Mouse (Mus musculus) liver, embryonic 14.5 days (tissue): ENCODE measurements at regions not wholly inside any gene's neighbourhood (a gene's known extent, or its start where the extent isn't known, plus 50 kb on each side); places are given as distances from the start of the nearest gene placed in this dataset.

Experiments
- ATAC-seq: fragments of 200-750 bp; cut with Nextera tagmentation; 2 replicates; pipeline ENCODE4 v1.8.0; 2017; ENCODE audit warnings: moderate number of reproducible peaks, mild to moderate bottlenecking, moderate library complexity; ENCODE audit not compliant: insufficient read depth
- DNase-seq, 3 experiments: peaks; one replicate each; pipeline ENCODE4 v3.0.0-alpha.2; 2012 to 2013; ENCODE audit warnings: low read depth in 3 of 3, low spot score in 3 of 3
- H3K27ac ChIP-seq: fragments of 300-500 bp; sonication (generic); 2 replicates; pipeline ENCODE4 v1.5.1; 2014; ENCODE audit warnings: moderate library complexity, mild to moderate bottlenecking, control low read depth, inconsistent platforms
- H3K27me3 ChIP-seq: fragments of 300-500 bp; sonication (generic); 2 replicates; pipeline ENCODE4 v1.6.1; 2014; ENCODE audit warnings: mild to moderate bottlenecking, low read length, moderate library complexity; ENCODE audit not compliant: control insufficient read depth, insufficient read depth
- H3K36me3 ChIP-seq: fragments of 300-500 bp; sonication (generic); replicated peaks from 2 replicates; pipeline ENCODE4 v1.6.1; 2014; ENCODE audit warnings: low read depth; ENCODE audit not compliant: control insufficient read depth, insufficient read depth
- H3K4me1 ChIP-seq, 2 experiments: fragments of 200-500 bp in 1 of 2; fragments of 300-500 bp in 1 of 2; sonication (generic) in 1 of 2; replicated peaks; 2 replicates each; pipeline ENCODE4 v1.6.1; 2012 to 2014; ENCODE audit warnings: antibody characterized with exemption in 1 of 2, inconsistent platforms in 1 of 2, low read length in 1 of 2; ENCODE audit not compliant: control insufficient read depth in 2 of 2, insufficient read depth in 2 of 2
- H3K4me2 ChIP-seq: fragments of 300-500 bp; sonication (generic); 2 replicates; pipeline ENCODE4 v1.6.1; 2014; ENCODE audit warnings: low read depth, mild to moderate bottlenecking, control low read depth, moderate library complexity
- H3K4me3 ChIP-seq, 2 experiments: fragments of 200-500 bp in 1 of 2; fragments of 300-500 bp in 1 of 2; sonication (generic) in 1 of 2; 2 replicates each; pipeline ENCODE4 v1.5.1; 2012 to 2014; ENCODE audit warnings: low read depth in 2 of 2, low read length in 2 of 2, mild to moderate bottlenecking in 2 of 2, control low read depth in 1 of 2, inconsistent platforms in 1 of 2, moderate library complexity in 1 of 2; ENCODE audit not compliant: insufficient read depth in 1 of 2
- H3K9ac ChIP-seq: fragments of 300-500 bp; sonication (generic); replicated peaks from 2 replicates; pipeline ENCODE4 v1.6.1; 2014; ENCODE audit warnings: mild to moderate bottlenecking, control low read depth, moderate library complexity
- H3K9me3 ChIP-seq: fragments of 300-500 bp; sonication (generic); 2 replicates; pipeline ENCODE4 v1.6.1; 2016; ENCODE audit warnings: low read length, mixed read lengths; ENCODE audit not compliant: control insufficient read depth
- CTCF ChIP-seq: IDR thresholded peaks from 2 replicates; pipeline ENCODE4 v1.5.1; 2016; ENCODE audit warnings: antibody characterized with exemption, low read depth, control low read depth
- EP300 ChIP-seq: IDR thresholded peaks from 2 replicates; pipeline ENCODE4 v1.6.1; 2016; ENCODE audit warnings: antibody characterized with exemption, low read depth
- WGBS: fragments of 180-500 bp; shearing (Covaris S2); extraction: QIAGEN DNeasy Blood & Tissue Kit; methylation state at CpG from one replicate; pipeline ENCODE4 v1.1.7; 2014; ENCODE audit not compliant: insufficient replicate concordance; 5-methylcytosine and 5-hydroxymethylcytosine counted together

DNA sequence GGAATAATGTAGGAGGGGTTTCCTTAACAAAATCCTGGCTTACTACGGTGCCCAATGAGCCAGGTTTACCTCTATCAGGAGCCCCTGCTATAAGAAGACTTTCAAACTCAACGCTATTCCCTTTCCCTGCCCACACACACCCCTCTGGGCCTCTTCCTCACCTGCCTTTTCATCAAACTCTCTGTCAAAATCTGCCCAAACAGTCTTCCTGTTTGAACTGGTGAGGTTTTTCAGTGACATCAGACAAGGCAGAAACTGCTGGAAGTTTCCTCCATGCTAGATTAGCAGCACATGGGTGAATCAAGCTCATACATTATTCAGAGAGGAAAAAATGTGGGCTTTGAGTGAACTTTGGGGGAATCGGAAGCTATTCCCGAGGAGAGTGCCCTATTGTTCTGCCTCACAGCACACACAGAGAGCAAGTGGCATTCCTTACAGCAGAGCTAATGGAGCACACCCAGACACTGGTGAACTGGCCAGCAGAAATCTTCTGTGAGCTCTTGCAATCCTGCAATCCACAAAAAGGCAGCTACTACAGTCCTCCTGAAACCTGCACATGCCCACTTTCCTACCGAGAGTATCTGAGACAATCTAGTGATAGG lies 141.8 kb upstream of the Rnd3 start:
- Histone ChIP-seq H3K4me1 (no peaks in the 10 kb centered on the region), H3K27ac (no peak overlapping the region), H3K36me3 (no peaks in the 10 kb centered on the region), H3K27me3 (no peaks in the 10 kb centered on the region), H3K4me3 (no peak overlapping the region), H3K9ac (no peak overlapping the region), H3K9me3 (no peaks in the 10 kb centered on the region), H3K4me2 (no peak overlapping the region)
- ATAC-seq (no peak), DNase-seq (no peak)
- TF ChIP-seq CTCF (no peak), EP300 (no peak)
- WGBS: 24% methylated on average over 5 of the region's 5 CpGs

DNA sequence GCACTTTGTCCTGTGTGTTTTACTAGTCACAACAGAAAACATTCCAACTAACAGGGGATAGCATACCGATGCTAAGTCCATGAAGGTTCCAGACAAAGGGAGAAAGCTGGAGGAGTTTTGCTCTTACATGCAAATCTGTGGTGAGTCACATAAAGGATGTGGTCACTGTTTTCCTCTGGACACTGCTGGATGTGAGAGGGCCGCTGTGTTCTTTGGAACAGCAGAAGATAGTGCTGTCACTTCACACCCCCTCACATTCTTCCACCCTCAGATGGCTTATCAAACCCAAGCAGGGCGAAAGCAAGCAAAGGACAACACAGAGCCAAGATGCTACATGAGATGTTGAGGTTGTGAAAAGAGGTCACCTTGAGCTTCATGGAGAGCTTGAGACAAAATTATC lies 139.8 kb upstream of the Rnd3 start:
- H3K9me3 ChIP-seq: no peaks in the 10 kb centered on the region
- ATAC-seq (no peak), DNase-seq (no peak)
- H3K27me3 ChIP-seq: no peaks in the 10 kb centered on the region
- H3K36me3 ChIP-seq: no peaks in the 10 kb centered on the region
- no peak overlapping the region for H3K4me3 ChIP-seq
- no peak overlapping the region for H3K27ac ChIP-seq
- WGBS: 21% methylated on average over 3 of the region's 3 CpGs
- no peak for TF ChIP-seq CTCF
- no peak for TF ChIP-seq EP300
- H3K9ac ChIP-seq: no peak overlapping the region
- no peaks in the 10 kb centered on the region for H3K4me1 ChIP-seq
- no peak overlapping the region for H3K4me2 ChIP-seq

DNA sequence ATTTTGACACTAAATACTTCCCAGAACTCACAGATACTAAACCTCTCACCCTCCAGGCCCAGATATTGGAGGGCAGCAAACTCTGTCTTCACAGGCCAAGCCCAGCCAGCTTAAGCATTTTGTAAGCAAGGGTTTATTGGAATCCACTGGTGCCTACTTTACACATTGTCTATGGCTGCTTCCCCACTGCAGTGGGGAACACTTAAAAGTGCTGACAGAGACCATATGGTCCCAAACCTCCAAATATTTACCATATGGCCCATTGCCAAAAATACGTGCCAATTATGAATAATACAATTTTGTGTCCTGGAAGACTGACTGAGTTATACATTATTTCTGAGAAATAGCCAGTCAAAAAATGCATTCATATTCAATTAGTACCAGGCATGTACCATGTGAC lies 136.7 kb upstream of the Rnd3 start:
- Histone ChIP-seq H3K27ac (no peak overlapping the region), H3K36me3 (no peaks in the 10 kb centered on the region), H3K4me2 (no peak overlapping the region), H3K4me3 (no peak overlapping the region), H3K9ac (no peak overlapping the region), H3K27me3 (no peaks in the 10 kb centered on the region), H3K4me1 (no peaks in the 10 kb centered on the region), H3K9me3 (no peaks in the 10 kb centered on the region)
- DNase-seq: no peak
- TF ChIP-seq EP300 (no peak), CTCF (no peak)
- no peak for ATAC-seq
- WGBS: 62% methylated on average over 1 of the region's 1 CpGs

DNA sequence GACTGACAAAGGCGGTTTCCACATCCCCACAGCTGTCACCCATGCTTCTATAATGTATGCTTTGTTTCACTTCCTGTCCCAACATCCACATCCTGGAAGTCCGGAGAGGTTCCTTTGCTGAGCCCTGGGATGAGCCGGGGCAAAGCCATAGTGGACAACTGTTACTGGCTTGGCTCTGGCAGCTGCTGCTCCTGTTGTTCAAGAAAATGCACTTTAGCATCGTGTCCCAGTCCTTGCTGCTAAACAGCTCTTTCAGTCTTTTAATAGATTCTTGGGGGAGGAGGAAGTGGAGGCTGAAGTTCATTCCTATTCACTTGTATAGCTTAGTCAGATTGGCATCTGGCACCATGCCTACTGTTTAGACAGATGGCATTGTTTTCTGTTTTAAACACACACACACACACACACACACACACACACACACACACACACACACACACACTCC lies 135.9 kb upstream of the Rnd3 start:
- 9% methylated on average over 4 of the region's 4 CpGs for WGBS
- Histone ChIP-seq H3K9me3 (no peaks in the 10 kb centered on the region), H3K4me2 (no peak overlapping the region), H3K27ac (no peak overlapping the region), H3K36me3 (no peaks in the 10 kb centered on the region), H3K9ac (no peak overlapping the region), H3K4me1 (no peaks in the 10 kb centered on the region), H3K27me3 (no peaks in the 10 kb centered on the region), H3K4me3 (no peak overlapping the region)
- no peak for ATAC-seq
- TF ChIP-seq EP300 (no peak), CTCF (no peak)
- no peak for DNase-seq

DNA sequence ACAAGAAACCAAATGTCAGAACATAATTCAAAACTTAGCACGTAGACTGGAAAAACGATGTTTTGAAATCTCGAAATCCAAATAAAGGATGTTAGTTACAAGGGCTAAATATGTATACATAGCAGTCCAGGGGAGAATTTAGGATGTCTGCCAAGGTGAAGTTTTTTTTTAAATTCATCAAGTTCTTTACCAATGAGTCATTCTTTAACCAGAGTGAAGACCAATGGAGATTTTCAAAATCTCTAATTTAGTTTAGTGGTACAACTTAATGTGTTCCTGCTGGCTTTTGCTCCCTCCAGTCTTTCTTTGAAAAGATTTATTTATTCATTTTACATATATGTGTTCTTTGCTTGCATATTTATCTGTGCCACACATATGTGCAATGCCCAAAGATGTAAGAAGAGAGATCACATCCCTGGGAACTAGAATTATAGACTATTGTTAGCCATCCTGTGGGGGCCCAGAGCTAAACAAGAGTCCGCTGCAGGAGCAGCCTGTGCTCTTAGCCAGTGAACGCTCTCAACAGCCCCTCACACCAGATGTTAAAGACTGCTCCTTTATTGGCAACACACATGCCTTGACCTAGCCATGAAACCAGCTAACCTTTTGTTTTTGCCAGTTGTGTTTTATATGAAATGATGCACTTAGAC lies 130.6 kb upstream of the Rnd3 start:
- Histone ChIP-seq H3K4me1 (no peaks in the 10 kb centered on the region), H3K36me3 (no peaks in the 10 kb centered on the region), H3K4me3 (no peak overlapping the region), H3K9ac (no peak overlapping the region), H3K4me2 (no peak overlapping the region), H3K9me3 (no peaks in the 10 kb centered on the region), H3K27ac (no peak overlapping the region), H3K27me3 (no peaks in the 10 kb centered on the region)
- ATAC-seq (no peak), DNase-seq (no peak)
- TF ChIP-seq CTCF: no peak
- TF ChIP-seq EP300: no peak
- 67% methylated on average over 5 of the region's 5 CpGs for WGBS
